ENCODE assay signal across 8 mouse cellular contexts in the genomic region with DNA sequence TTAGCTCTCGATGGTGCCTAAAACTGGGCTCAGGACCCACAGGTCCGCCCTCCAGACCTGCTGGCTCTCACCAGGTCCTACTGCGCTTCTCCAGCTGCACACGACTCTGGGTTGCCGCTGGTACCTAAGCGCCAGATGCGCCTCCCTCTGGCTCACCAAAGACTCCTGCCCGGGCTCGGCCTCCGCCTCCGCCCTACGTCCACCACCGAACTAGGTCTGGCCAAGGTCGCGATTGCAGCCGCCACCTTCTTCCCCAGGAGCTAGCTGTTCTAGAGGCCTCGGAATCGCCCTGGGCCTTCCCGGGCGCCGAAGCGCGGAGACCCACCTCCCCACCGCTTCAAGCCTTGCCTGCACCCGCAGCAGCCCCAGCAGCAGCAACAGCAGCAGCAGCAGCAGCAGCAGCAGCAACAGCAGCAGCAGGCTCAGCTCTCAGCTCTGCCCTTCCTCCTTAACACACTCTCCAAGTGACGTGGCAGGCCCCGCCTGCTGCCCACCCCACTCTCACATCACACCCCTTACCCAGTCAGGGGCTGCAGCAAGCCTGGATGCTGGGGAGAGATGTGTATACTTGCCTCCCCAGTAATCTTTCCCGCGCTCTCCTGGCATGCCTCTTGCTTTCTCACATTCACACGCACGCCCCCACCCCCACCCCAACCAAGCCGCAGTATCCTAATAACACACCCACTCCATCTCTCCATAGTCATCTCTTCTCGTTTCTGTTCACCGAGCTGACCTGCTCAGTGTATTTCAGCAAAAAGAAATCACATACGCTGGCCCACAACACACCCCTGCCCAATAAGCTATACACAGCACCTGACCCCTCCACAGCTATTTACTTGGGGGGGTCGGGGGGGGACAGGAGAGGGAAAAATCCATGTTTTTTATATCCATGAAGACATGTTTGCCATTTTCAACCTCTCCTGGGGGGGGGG. TPM values are rescaled to one million over a fixed set of nuclear protein-coding genes. Genes with fewer than 3 reads are reported as not detected.
DNase-seq lines count a peak whose midpoint lies in the region; ATAC-seq and TF ChIP-seq lines count a peak whose summit lies in the region.

A gene (minus strand): TSS at position 464 of the 932 bp plus-strand sequence.

- 6% methylated on average over 36 of the region's 36 CpGs for WGBS in cerebellum, adult 2 months
- 4% methylated on average over 36 of the region's 36 CpGs for WGBS in intestine, postnatal 0 days
- WGBS in liver, embryonic 14.5 days (ENCODE audit: insufficient replicate concordance), result 6% methylated on average over 36 of the region's 36 CpGs
- 2% methylated on average over 36 of the region's 36 CpGs for WGBS in stomach, embryonic 15.5 days

- peak within 1 kb of the TSS; percentile 35 for H3K4me3 ChIP-seq in cerebellum, adult 2 months (replicated peaks; ENCODE audit: insufficient read depth, low read depth, low read length)
- H3K4me3 ChIP-seq in intestine, postnatal 0 days (ENCODE audit: low read depth, low read length), result peak within 1 kb of the TSS; percentile 39
- H3K4me3 ChIP-seq in liver, embryonic 14.5 days (ENCODE audit: insufficient read depth in 1 of 2, low read depth in 2 of 2, low read length in 2 of 2), result peak within 1 kb of the TSS; percentile 0 to 5; a peak in 2 of 4 replicates
- peak within 1 kb of the TSS; percentile 48 for H3K4me3 ChIP-seq in stomach, embryonic 15.5 days (replicated peaks)

- ATAC-seq in intestine, postnatal 0 days, result no peak
- no peak for ATAC-seq in liver, embryonic 14.5 days (ENCODE audit: insufficient read depth)
- ATAC-seq in stomach, embryonic 15.5 days (ENCODE audit: insufficient read depth, low FRiP score, low read depth), result peak; percentile 39; the same call in 1 of the 2 replicates

- peak within 1 kb of the TSS; percentile 60 for H3K4me2 ChIP-seq in intestine, postnatal 0 days (replicated peaks; ENCODE audit: low read depth)
- no peak within 1 kb of the TSS; the same call in 1 of the 2 replicates for H3K4me2 ChIP-seq in liver, embryonic 14.5 days (ENCODE audit: low read depth)
- H3K4me2 ChIP-seq in stomach, embryonic 15.5 days, result peak within 1 kb of the TSS; percentile 95

- H3K27me3 ChIP-seq in cerebellum, adult 2 months (ENCODE audit: control insufficient read depth, insufficient read depth, low read length), result no peaks in the 10 kb centered on the region
- peaks cover 32% of the 10 kb centered on the region for H3K27me3 ChIP-seq in intestine, postnatal 0 days (replicated peaks; ENCODE audit: control insufficient read depth, insufficient read depth, low read length)
- H3K27me3 ChIP-seq in liver, embryonic 14.5 days (ENCODE audit: control insufficient read depth, insufficient read depth, low read length), result peaks cover 26% of the 10 kb centered on the region
- peaks cover 37% of the 10 kb centered on the region for H3K27me3 ChIP-seq in stomach, embryonic 15.5 days (replicated peaks)

- no peaks in the 10 kb centered on the region for H3K36me3 ChIP-seq in intestine, postnatal 0 days (ENCODE audit: control insufficient read depth, insufficient read depth)
- no peaks in the 10 kb centered on the region for H3K36me3 ChIP-seq in liver, embryonic 14.5 days (replicated peaks; ENCODE audit: control insufficient read depth, insufficient read depth, low read depth)
- H3K36me3 ChIP-seq in stomach, embryonic 15.5 days, result no peaks in the 10 kb centered on the region

- H3K27ac ChIP-seq in cerebellum, adult 2 months (ENCODE audit: insufficient read depth, low read length), result no peak within 1 kb of the TSS
- H3K27ac ChIP-seq in intestine, postnatal 0 days (ENCODE audit: low read depth, low read length), result no peak within 1 kb of the TSS
- H3K27ac ChIP-seq in liver, embryonic 14.5 days, result no peak within 1 kb of the TSS
- no peak within 1 kb of the TSS for H3K27ac ChIP-seq in stomach, embryonic 15.5 days

- DNase-seq in cerebellum, adult 2 months, result peak in 1 of 2 experiments; percentile 24
- DNase-seq in cerebellum, adult 11-12 months, result no peak
- DNase-seq in right cerebral cortex, adult 2 months (ENCODE audit: low spot score in 2 of 2), result peak; percentile 41 to 50
- DNase-seq in right cerebral cortex, adult 18-20 months, result no peak
- no peak for DNase-seq in liver, embryonic 14.5 days (ENCODE audit: low read depth in 3 of 3, low spot score in 3 of 3)
- no peak for DNase-seq in spleen, adult 12 weeks (ENCODE audit: low spot score)

- H3K4me1 ChIP-seq in cerebellum, adult 2 months (ENCODE audit: control insufficient read depth, insufficient read depth, low read length), result peaks cover 9% of the 10 kb centered on the region
- H3K4me1 ChIP-seq in intestine, postnatal 0 days (replicated peaks; ENCODE audit: control insufficient read depth, insufficient read depth, low read length), result no peaks in the 10 kb centered on the region
- H3K4me1 ChIP-seq in liver, embryonic 14.5 days (replicated peaks; ENCODE audit: control insufficient read depth in 2 of 2, insufficient read depth in 2 of 2, low read length in 1 of 2), result no peaks in the 10 kb centered on the region
- H3K4me1 ChIP-seq in stomach, embryonic 15.5 days, result peaks cover 16% of the 10 kb centered on the region; the same call in 1 of the 2 replicates

- TF ChIP-seq CTCF in cerebellum, adult 2 months (IDR thresholded peaks at IDR 0.05; ENCODE audit: borderline replicate concordance, insufficient read depth, low read depth, low read length), result no peak
- no peak for TF ChIP-seq CTCF in intestine, postnatal 0 days (IDR thresholded peaks at IDR 0.05; ENCODE audit: low read depth)
- TF ChIP-seq CTCF in liver, embryonic 14.5 days (IDR thresholded peaks at IDR 0.05; ENCODE audit: low read depth), result no peak

- no peak for TF ChIP-seq POLR2A in cerebellum, adult 2 months (IDR thresholded peaks at IDR 0.05; ENCODE audit: borderline replicate concordance, insufficient read depth, low read length)

- no peak for TF ChIP-seq EP300 in liver, embryonic 14.5 days (IDR thresholded peaks at IDR 0.05; ENCODE audit: low read depth)

- H3K9ac ChIP-seq in intestine, postnatal 0 days (ENCODE audit: low read depth, low read length), result no peak within 1 kb of the TSS
- H3K9ac ChIP-seq in liver, embryonic 14.5 days (replicated peaks), result no peak within 1 kb of the TSS
- no peak within 1 kb of the TSS for H3K9ac ChIP-seq in stomach, embryonic 15.5 days

- no peaks in the 10 kb centered on the region for H3K9me3 ChIP-seq in intestine, postnatal 0 days (ENCODE audit: control insufficient read depth)
- no peaks in the 10 kb centered on the region for H3K9me3 ChIP-seq in liver, embryonic 14.5 days (ENCODE audit: control insufficient read depth, low read length)
- H3K9me3 ChIP-seq in stomach, embryonic 15.5 days, result no peaks in the 10 kb centered on the region

RNA-seq across cellular contexts. Expression of the gene that starts here (rescaled TPM):
- polyA plus RNA-seq in cerebellum, adult 2 months (2012; rRNA removed), result 44.2 and 47.3 TPM in 2 replicates
- polyA plus RNA-seq in intestine, postnatal 0 days (2015; fragmentation: Nextera tagmentation; extraction: Ambion mirVana), result 1.1 TPM in 2 replicates
- 0.07 and 0.11 TPM in 2 replicates for polyA plus RNA-seq in liver, embryonic 14.5 days (2012; rRNA removed)
- 0.06 and 0.10 TPM in 2 replicates for polyA plus RNA-seq in liver, embryonic 14.5 days (2014; fragmentation: Nextera tagmentation; extraction: Ambion mirVana)
- polyA plus RNA-seq in stomach, embryonic 15.5 days (2015; fragmentation: Nextera tagmentation; extraction: Ambion mirVana), result 2.7 and 2.8 TPM in 2 replicates

Comparison
In these comparisons a context has a peak if more than half of its experiments do, and no peak if none do; other contexts are left out.
1. RNA of the gene that starts here (polyA plus RNA-seq): 44.2 to 47.3 TPM in cerebellum, adult 2 months; 2.7 to 2.8 TPM in stomach, embryonic 15.5 days, 1.1 TPM in intestine, postnatal 0 days and 0.06 to 0.11 TPM in liver, embryonic 14.5 days; every median in the first group is over 10 times any median in the second.
2. DNase-seq: peak in right cerebral cortex, adult 2 months (2 of 2); none in cerebellum, adult 11-12 months (single experiment), right cerebral cortex, adult 18-20 months (single experiment), liver, embryonic 14.5 days (0 of 3) and spleen, adult 12 weeks (single experiment).
3. Peak in every context shown above with its lines, with median percentiles within 50 percentile points of each other: H3K4me3 ChIP-seq.